18 mouse cellular contexts compared by ENCODE assay signal in genomic region chr1:66980129-66980528, GRCm38 (mm10). TPM values are rescaled to one million over a fixed set of nuclear protein-coding genes. Genes with fewer than 3 reads are reported as not detected.
"Had no signal": no experiment of that assay in that cellular context is flagged by ENCODE, and none has a peak within 500 bp of the region (broad histone marks: within the 10 kb centered on the region; RNA-seq: fewer than 3 reads in every experiment).

No protein-coding gene starts in this region.

- H3K36me3 ChIP-seq: midbrain, embryonic 10.5 days; midbrain, embryonic 12.5 days; neural tube, embryonic 13.5 days; neural tube, embryonic 15.5 days; stomach, embryonic 15.5 days had no signal

- H3K9me3 ChIP-seq: midbrain, embryonic 10.5 days; midbrain, embryonic 12.5 days; neural tube, embryonic 13.5 days; neural tube, embryonic 15.5 days; stomach, embryonic 15.5 days had no signal

- H3K4me3 ChIP-seq: midbrain, embryonic 10.5 days; midbrain, embryonic 12.5 days; neural tube, embryonic 13.5 days; neural tube, embryonic 15.5 days; stomach, embryonic 15.5 days had no signal

- H3K27me3 ChIP-seq: midbrain, embryonic 12.5 days; neural tube, embryonic 13.5 days; neural tube, embryonic 15.5 days; stomach, embryonic 15.5 days had no signal

- H3K4me1 ChIP-seq: midbrain, embryonic 10.5 days; midbrain, embryonic 12.5 days; neural tube, embryonic 13.5 days; stomach, embryonic 15.5 days had no signal

- DNase-seq: lung, adult 18-20 months; lung, embryonic 14.5 days; lung, postnatal 10 days; lung, postnatal 4 days; midbrain, embryonic 14.5 days; right cerebral cortex, postnatal 14 days; thymus, adult 2 months; thymus, postnatal 25 days; thymus, postnatal 4 days had no signal

- H3K9ac ChIP-seq: lung, embryonic 14.5 days; midbrain, embryonic 12.5 days; neural tube, embryonic 13.5 days; neural tube, embryonic 15.5 days; stomach, embryonic 15.5 days had no signal

- ATAC-seq: midbrain, embryonic 16.5 days had no signal

- H3K4me2 ChIP-seq: lung, embryonic 14.5 days; midbrain, embryonic 12.5 days; neural tube, embryonic 13.5 days; neural tube, embryonic 15.5 days; stomach, embryonic 15.5 days had no signal

- H3K27ac ChIP-seq: midbrain, embryonic 10.5 days; midbrain, embryonic 12.5 days; neural tube, embryonic 13.5 days; neural tube, embryonic 15.5 days; stomach, embryonic 15.5 days; stomach, postnatal 0 days had no signal

RNA-seq across cellular contexts. Expression of gene Myl1, which starts 34.9 kb away (rescaled TPM):
- total RNA-seq: megakaryocyte, adult 5-6 weeks had no signal
- polyA plus RNA-seq: spleen, adult 2 months had no signal
